Mouse (Mus musculus) c-Kit-positive CD71-negative TER-119-negative erythroid progenitor cells, embryonic 14.5 days (primary cell): ENCODE data around the gene Pon2.
"Not testable (repeated sequence)": the region's sequence is repeated elsewhere in the genome, so short reads cannot be mapped to it uniquely, and the experiment has no call there.

Experiments used
- DNase-seq: peaks from one replicate; pipeline ENCODE4 v3.0.0-alpha.2; 2013; ENCODE audit warnings: low read depth

Gene Pon2

GRCm38 (mm10) chr6:5298092-5298554 lies at the start of gene Pon2:
Gene Pon2, minus strand, starts transcription at chr6:5298455.
- no peak for DNase-seq

GRCm38 (mm10) chr6:5344255-5344654 lies 46.0 kb upstream of the Pon2 start:
- DNase-seq = no peak

GRCm38 (mm10) chr6:5339283-5339682 lies 41.0 kb upstream of the Pon2 start:
- not testable (repeated sequence) for DNase-seq

GRCm38 (mm10) chr6:5338781-5339180 lies 40.5 kb upstream of the Pon2 start:
- DNase-seq = not testable (repeated sequence)

- not testable (repeated sequence) for DNase-seq
These were observed 37.8 kb upstream of the Pon2 start for GRCm38 (mm10) chr6:5336016-5336415.

- no peak for DNase-seq
These were observed 35.8 kb upstream of the Pon2 start for GRCm38 (mm10) chr6:5334021-5334420.

GRCm38 (mm10) chr6:5332560-5333150 lies 34.4 kb upstream of the Pon2 start:
- DNase-seq = no peak

- DNase-seq = no peak
These were observed 26.9 kb upstream of the Pon2 start for GRCm38 (mm10) chr6:5325122-5325521.

GRCm38 (mm10) chr6:5324101-5324500 lies 25.8 kb upstream of the Pon2 start:
- DNase-seq = not testable (repeated sequence)

GRCm38 (mm10) chr6:5316630-5317029 lies 18.4 kb upstream of the Pon2 start:
- no peak for DNase-seq

GRCm38 (mm10) chr6:5315053-5315759 lies 17.0 kb upstream of the Pon2 start:
- DNase-seq = no peak

- no peak for DNase-seq
These were observed 15.8 kb upstream of the Pon2 start for GRCm38 (mm10) chr6:5313951-5314590.

- DNase-seq = no peak
These were observed 12.2 kb upstream of the Pon2 start for GRCm38 (mm10) chr6:5310491-5310890.

- DNase-seq = no peak
These were observed 11.4 kb upstream of the Pon2 start for GRCm38 (mm10) chr6:5309595-5310197.

- no peak for DNase-seq
These were observed 7.7 kb upstream of the Pon2 start for GRCm38 (mm10) chr6:5305926-5306325.

- no peak for DNase-seq
These were observed 6.7 kb upstream of the Pon2 start for GRCm38 (mm10) chr6:5304956-5305355.

GRCm38 (mm10) chr6:5300629-5301028 lies 2.4 kb upstream of the Pon2 start:
- no peak for DNase-seq

GRCm38 (mm10) chr6:5299561-5299960 lies 1.3 kb upstream of the Pon2 start:
- DNase-seq = no peak

GRCm38 (mm10) chr6:5297321-5298091 lies 749 bp downstream of the Pon2 start:
- peak; percentile 65 for DNase-seq

- DNase-seq = no peak
These were observed 2.2 kb downstream of the Pon2 start for GRCm38 (mm10) chr6:5296067-5296466.

GRCm38 (mm10) chr6:5294659-5295449 lies 3.4 kb downstream of the Pon2 start:
- DNase-seq = no peak
